Mouse (Mus musculus): ENCODE results near the gene Tenm2.

DNA sequence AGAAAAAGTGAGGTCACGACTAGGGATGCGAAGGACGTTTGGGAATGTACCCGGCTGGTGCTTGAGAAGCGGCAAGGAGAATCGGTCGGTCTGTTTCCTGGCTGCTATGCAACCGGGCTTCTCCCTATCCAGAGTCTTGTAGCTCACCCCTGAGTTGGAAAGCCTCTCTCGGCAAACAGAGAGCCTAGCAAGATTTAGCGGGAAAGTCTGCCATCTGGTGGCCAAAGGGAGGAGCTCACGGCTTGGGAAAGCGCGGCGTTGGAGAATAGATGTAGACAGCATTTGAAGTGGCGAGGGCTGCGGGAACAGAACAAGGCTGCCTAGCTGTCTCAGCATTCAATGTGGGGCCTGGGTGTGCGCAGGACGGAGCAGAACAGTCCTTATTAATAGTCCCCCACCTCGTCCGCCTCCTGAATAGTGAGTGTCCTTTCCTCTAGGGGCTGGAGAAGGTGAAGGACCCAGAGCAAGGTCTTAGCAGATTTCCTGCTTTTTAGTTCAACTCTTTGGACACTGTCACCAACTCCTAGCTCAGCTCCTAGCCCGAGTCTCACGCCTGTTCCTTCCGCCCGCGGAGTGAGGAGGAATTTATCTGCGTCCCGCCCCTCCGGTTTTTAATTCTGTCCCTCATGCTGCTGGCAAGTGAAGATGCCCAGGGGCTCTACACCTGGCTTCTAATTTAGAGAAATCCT, 1234.3 kb downstream of the Tenm2 start:
- peak; percentile 96; the same call in 1 of the 2 replicates for TF ChIP-seq CTCF (IDR thresholded peaks at IDR 0.05; ENCODE audit: extremely low read depth, insufficient read length, insufficient replicate concordance, low read depth, low read length)
- TF ChIP-seq POLR2A (IDR thresholded peaks at IDR 0.05; ENCODE audit: low read depth, low read length), result 0 out of 2 replicates have a peak, but pooled peaks have one; percentile 13

Measured in small intestine, adult 2 months (tissue).